Mouse (Mus musculus): ENCODE measurements around the gene Higd1c.
"Not testable (repeated sequence)": the region's sequence is repeated elsewhere in the genome, so short reads cannot be mapped to it uniquely, and the experiment has no call there.

Higd1c gene

DNA sequence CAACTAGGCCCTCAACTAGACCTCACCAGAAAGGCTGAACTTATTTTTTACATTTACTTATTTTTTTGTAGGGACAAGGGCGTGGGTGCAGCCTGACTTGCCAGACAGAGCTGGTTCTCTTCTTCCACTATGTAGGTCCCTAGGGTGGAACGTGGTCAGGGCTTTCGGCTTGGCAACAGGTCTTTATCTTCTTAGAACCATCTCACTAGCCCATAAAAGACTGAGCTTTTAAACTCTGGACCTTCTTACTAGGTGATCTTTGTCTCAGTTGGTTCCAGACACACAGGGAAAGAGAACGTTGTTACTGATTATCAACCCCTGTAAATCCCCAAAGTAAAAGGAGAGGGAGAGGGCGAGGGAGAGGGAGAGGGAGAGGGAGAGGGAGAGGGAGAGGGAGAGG is 49.0 kb downstream of the Higd1c start:
- DNase-seq: no peak

GRCm38 (mm10) chr15:100414011-100414410 is 49.7 kb downstream of the Higd1c start:
- DNase-seq: no peak

- DNase-seq: peak in 1 of 2 experiments; percentile 25
These were observed 50.6 kb downstream of the Higd1c start for GRCm38 (mm10) chr15:100414942-100415341.

DNA sequence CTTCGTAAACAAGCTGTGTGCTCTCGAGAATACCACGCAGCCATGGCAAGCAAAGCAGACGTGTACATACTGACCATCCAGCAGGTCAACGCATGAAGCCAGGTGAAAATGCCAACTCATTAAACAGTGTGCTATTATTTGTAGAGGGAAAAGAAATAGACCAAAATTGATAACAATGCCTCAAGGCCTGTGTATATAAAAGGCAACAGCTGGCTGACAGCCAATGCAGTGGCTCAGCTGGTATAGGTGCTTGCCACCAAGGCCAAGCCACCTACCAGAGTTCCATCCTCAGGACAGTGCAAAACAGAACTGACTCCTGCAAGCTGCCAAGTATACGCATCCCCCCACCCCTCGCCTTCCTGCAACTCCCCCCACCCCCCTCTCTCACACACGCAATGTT is 51.3 kb downstream of the Higd1c start:
- DNase-seq: peak; percentile 34 to 35

DNA sequence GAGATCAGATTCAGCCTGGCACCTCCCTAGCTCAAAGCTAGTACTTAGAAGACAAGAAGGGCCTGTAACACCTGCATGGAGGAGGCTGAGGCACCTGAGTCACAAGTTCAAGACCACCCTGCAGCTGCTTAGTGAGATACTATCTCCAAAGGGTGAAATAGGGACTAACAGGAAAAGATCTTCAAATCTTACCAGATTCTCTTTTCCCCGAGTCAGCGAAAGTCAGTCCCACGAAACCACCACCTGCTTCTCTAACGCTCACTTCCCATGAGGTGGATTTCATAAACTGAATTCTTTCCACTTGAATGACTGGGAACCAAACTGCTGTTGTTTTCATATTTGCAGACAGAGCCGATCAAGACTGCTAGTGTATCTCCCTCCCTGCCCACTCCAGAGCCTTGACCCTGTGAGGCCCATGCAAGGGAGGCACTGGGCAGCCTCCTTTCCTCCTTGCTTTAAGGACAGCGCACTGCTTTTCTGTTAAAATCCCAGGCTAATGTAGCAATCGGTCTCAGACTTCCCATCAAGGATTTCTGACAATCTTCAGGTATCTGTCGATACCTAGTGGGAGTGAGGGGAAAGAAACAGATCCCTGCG is 53.6 kb downstream of the Higd1c start:
- DNase-seq: no peak

GRCm38 (mm10) chr15:100419311-100419710 is 55.0 kb downstream of the Higd1c start:
- DNase-seq: peak in 1 of 2 experiments; percentile 24

- no peak for DNase-seq
These were observed 55.8 kb downstream of the Higd1c start for GRCm38 (mm10) chr15:100419901-100420745.

DNA sequence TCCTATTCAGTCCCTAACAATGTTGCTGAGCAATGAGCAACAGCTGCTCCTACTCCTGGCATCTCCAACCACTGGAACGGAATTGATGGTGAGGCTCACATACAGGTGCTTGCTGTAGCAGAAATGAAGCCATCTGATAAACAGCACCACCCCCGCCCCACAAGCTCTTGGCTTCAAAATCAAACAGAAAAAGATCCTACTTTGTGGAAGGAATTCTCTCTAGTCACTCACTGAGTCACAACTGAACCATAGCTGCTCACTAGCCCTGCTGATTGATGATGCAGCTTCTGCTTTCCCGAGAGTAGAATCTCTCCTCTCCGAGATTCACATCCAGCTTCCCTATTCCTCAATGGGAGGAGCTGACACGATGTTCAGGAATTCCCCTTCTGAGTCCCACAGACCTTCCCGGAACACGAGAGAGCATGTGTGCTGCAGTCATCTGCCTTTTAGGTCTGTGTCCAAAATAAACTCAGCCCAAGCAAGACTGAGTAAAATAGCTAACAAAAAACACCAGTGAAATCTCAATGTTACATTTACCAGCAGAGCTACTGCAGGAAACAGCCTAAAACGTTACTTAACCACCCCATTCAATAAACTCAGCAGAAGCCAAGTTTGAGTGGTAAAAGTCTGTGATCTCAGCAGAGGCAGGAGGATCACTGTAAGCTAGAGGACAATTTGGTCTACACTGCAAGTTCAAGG is 56.9 kb downstream of the Higd1c start:
- peak in 1 of 2 experiments; percentile 17 for DNase-seq

DNA sequence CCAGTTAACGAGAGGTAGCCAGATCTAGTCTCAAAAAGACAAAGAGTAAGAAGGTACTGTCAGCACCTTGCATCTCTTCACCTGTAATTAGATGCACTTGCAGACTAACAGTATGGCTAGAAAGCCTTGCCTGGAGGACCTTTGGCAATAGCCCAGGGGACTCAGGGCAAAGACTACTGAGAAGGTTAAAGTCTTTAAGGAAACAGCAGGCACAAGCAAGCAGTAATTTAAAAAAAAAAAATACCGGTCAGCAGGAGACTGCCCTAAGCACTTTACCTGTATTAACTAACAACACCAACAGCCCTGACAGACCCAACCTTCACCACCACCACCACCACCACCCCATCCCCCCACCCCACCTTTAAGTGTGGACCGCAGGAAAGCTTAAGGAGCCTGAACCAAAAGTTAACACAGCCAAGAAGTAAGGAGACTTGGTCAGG is 57.4 kb downstream of the Higd1c start, which contains the start of gene Gm5475:
Gm5475 (plus strand) TSS at position 390 of the 440 bp plus-strand sequence.
- DNase-seq: not testable (repeated sequence)

- DNase-seq: no peak
These were observed 58.1 kb downstream of the Higd1c start for GRCm38 (mm10) chr15:100422476-100422875.

GRCm38 (mm10) chr15:100422899-100423860 is 58.8 kb downstream of the Higd1c start:
- DNase-seq: peak; percentile 97 to 98

- DNase-seq: peak; percentile 69 to 79
These were observed 59.6 kb downstream of the Higd1c start for GRCm38 (mm10) chr15:100423916-100424315.

GRCm38 (mm10) chr15:100424396-100425122 is 60.2 kb downstream of the Higd1c start, which contains the start of gene Slc11a2:
Gene Slc11a2, minus strand, starts transcription at chr15:100425072.
- DNase-seq: peak; percentile 28 to 33

GRCm38 (mm10) chr15:100428296-100428905 is 64.1 kb downstream of the Higd1c start:
- peak in 1 of 2 experiments; percentile 29 for DNase-seq

DNA sequence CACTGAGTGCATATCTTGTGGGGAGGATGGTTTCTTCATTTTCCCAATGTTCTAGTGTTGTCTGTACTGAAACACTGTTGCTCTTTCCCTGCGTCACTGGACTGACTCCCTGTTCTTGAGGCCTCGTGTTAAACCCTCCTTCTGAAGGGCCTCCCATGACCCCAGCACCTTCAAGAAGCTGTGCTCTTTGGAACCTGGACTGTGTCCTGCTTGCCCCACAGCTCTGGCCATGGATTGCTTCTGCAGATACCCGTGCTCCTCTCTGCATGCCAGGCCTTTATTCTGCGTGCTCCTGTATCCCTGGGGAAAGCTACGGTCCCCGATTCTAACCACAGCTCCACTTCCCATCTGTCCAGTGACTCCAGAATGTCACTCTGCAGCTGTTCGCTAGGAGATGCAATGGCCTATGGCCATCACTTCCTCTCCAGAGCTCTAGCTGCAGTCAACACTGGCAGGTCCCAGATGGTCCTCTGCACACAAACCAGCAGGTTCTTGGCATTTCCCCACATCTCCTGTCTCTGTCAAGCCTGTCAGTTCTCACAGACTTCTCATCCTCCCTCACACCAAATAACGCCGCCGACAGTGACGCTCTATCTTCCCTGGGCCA is 65.7 kb downstream of the Higd1c start:
- no peak for DNase-seq

- no peak for DNase-seq
These were observed 68.9 kb downstream of the Higd1c start for GRCm38 (mm10) chr15:100433234-100433633.

Measured in lung, adult 18-20 months (tissue).